Mouse (Mus musculus): Measurements from ENCODE around the gene Wnt10b. TPM values are rescaled to one million over a fixed set of nuclear protein-coding genes. Genes with fewer than 3 reads are reported as not detected.
A peak's percentile ranks its signal among the peaks of the same experiment; 100 is the strongest.

Gene Wnt10b
- polyA plus RNA-seq, 2 experiments from 2014 or later, result 0.22 TPM; not detected in 1

GRCm38 (mm10) chr15:98729791-98730545 lies 48.0 kb downstream of the Wnt10b start:
- no peak for ATAC-seq

DNA sequence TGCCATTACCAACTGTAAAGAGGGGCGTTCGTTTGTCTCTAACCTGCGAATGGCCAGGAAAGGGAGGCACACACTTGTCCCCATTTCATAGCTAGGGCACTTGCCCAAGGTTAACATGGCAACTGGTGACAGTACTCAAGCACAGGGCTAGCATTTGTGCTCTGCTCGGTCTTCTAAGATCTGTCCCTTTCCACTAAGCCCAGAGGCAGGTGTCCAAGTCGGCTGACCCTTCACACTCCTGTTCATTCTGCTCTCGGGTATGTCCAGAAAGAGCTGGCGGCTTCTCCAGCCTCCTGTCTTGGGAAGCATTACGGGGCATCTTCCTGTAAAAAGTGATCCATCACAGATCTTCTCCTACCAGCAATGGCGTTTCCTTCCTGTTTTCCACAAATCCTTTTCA lies 49.6 kb downstream of the Wnt10b start:
- ATAC-seq, result no peak

DNA sequence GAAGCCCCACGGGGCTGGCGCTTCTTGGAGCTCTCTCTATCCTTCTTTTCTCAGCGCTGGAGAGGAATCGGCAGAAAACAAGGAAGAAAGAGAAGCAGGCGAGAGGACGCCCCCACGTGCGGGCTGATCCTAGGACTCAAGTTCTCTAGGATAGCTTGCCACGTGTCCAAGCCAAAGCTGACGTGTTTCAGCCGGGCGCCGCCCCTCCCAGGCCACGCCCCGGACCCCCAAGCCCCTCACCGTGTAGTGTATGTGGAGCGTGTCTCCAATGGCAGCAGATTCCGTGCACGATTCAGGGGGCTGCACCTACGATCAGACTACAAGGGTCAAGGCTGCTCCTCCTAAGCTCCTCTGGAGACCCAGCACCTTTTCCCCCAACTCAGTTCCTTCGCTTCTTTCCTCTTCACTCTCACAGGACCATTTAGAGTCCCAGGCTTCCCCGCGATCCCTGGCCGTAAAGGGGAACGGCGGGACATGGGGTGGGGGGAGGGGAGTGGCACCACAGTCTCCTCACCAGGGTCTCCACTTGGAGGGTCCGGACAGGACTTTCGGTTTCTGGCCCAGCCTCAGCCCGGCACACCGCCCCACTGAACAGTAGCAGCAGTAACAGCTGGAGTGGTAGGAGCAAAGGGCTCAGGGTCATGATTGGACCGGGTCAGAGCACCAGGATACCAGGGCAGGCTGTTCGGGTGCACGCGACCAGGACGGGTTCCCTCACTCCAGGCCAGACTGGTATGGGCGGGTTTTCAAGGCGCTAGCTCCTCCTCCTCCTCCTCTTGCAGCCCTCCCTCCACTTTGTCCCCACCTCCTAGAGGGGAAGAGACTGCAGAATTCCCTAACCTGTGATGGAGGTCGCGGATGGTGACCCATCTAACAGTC lies 50.3 kb downstream of the Wnt10b start, which contains the start of gene Fkbp11:
Gene Fkbp11 (minus strand): TSS at position 756 of the 879 bp plus-strand sequence.
- ATAC-seq, result peak; percentile 27

GRCm38 (mm10) chr15:98726746-98727145 lies 51.2 kb downstream of the Wnt10b start:
- ATAC-seq, result no peak

DNA sequence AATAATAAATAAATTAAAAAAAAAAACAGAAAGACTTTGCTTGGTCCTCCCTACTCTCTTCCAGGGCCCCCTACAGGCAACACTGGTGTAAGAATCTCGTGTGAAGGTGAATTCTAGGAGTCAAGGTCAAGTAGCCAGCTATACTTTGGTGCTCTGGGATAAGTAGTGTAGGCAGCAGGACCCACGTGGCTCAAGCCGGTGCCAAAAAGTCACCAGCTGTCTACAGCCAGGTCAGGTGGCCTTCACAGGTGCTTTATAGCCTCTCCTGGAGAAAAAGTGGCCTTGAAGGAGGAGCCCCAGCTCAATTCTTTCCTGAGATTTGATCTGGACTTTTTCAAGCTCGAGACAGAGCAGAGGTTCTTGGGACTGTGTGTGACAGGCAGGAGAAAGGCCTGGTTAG lies 51.9 kb downstream of the Wnt10b start:
- no peak for ATAC-seq

GRCm38 (mm10) chr15:98724441-98724840 lies 53.5 kb downstream of the Wnt10b start:
- ATAC-seq, result no peak

DNA sequence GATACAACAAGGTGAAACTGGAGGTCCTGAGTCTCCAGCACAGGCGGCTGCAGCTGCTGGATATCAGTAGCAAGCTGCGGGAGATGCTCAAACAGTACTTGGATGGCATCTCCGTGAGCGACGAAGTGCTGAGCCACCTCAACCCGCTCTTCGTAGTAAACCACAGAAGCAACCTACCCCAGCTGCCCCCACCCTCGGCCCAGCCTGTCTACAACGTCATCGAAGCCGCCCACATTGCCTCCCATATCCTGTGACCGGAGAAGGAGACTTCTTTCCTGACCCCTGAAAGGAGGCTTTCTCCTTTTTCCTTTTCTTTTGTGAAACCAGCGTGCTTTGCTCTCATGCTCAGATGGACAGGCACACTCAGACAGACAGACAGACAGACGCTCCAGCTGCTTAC lies 55.1 kb downstream of the Wnt10b start:
- no peak for ATAC-seq

GRCm38 (mm10) chr15:98722191-98722590 lies 55.8 kb downstream of the Wnt10b start:
- ATAC-seq, result no peak

Other genes starting within 250 kb of the Wnt10b start
- gene Kansl2, start 243.9 kb downstream of the Wnt10b start, polyA plus RNA-seq (2017; shearing (Covaris generic)), result 10 to 100 TPM; 29.0 to 35.9 TPM
- 10 to 100 TPM; 71.1 to 73.1 TPM for gene Ccnt1, start 207.2 kb downstream of the Wnt10b start, polyA plus RNA-seq (2017; shearing (Covaris generic))
- gene 4930415O20Rik, start 207.1 kb downstream of the Wnt10b start, polyA plus RNA-seq (2017; shearing (Covaris generic)), result not detected
- under 1 TPM; 0.36 to 0.56 TPM for gene Adcy6, start 168.1 kb downstream of the Wnt10b start, polyA plus RNA-seq (2017; shearing (Covaris generic))
- gene Cacnb3, start 147.3 kb downstream of the Wnt10b start, polyA plus RNA-seq (2017; shearing (Covaris generic)), result under 1 TPM in 1 of 2 experiments, not detected in 1; 0.19 TPM
- 10 to 100 TPM; 22.8 to 27.3 TPM for gene Ddx23, start 115.3 kb downstream of the Wnt10b start, polyA plus RNA-seq (2017; shearing (Covaris generic))
- 1 to 10 TPM in 1 of 2 experiments, under 1 TPM in 1; 0.50 to 1.5 TPM for gene Rnd1, start 100.7 kb downstream of the Wnt10b start, polyA plus RNA-seq (2017; shearing (Covaris generic))
- under 1 TPM in 1 of 2 experiments, not detected in 1; 0.62 TPM for gene Ccdc65, start 69.9 kb downstream of the Wnt10b start, polyA plus RNA-seq (2017; shearing (Covaris generic))
- 1 to 10 TPM; 1.3 to 1.7 TPM for gene Fkbp11, start 50.0 kb downstream of the Wnt10b start, polyA plus RNA-seq (2017; shearing (Covaris generic))
- 10 to 100 TPM; 29.9 to 46.7 TPM for gene Arf3, start 14.9 kb downstream of the Wnt10b start, polyA plus RNA-seq (2017; shearing (Covaris generic))
- gene Wnt1, start 11.7 kb upstream of the Wnt10b start, polyA plus RNA-seq (2017; shearing (Covaris generic)), result not detected
- gene Ddn, start 31.3 kb upstream of the Wnt10b start, polyA plus RNA-seq (2017; shearing (Covaris generic)), result not detected
- 100 to 1,000 TPM in 1 of 2 experiments, 10 to 100 TPM in 1; 98.2 to 133 TPM for gene Prkag1, start 53.4 kb upstream of the Wnt10b start, polyA plus RNA-seq (2017; shearing (Covaris generic))
- 10 to 100 TPM; 21.7 to 29.2 TPM for gene Kmt2d, start 93.1 kb upstream of the Wnt10b start, polyA plus RNA-seq (2017; shearing (Covaris generic))
- gene Rhebl1, start 116.4 kb upstream of the Wnt10b start, polyA plus RNA-seq (2017; shearing (Covaris generic)), result 1 to 10 TPM; 8.7 to 8.8 TPM
- under 1 TPM; 0.11 to 0.15 TPM for gene Dhh, start 120.4 kb upstream of the Wnt10b start, polyA plus RNA-seq (2017; shearing (Covaris generic))
- 10 to 100 TPM; 24.2 to 42.0 TPM for gene Lmbr1l, start 140.1 kb upstream of the Wnt10b start, polyA plus RNA-seq (2017; shearing (Covaris generic))
- 100 to 1,000 TPM; 510 to 711 TPM for gene Tuba1b, start 156.4 kb upstream of the Wnt10b start, polyA plus RNA-seq (2017; shearing (Covaris generic))
- not detected for gene Gm49450, start 175.4 kb upstream of the Wnt10b start, polyA plus RNA-seq (2017; shearing (Covaris generic))
- 100 to 1,000 TPM; 243 to 273 TPM for gene Tuba1a, start 175.6 kb upstream of the Wnt10b start, polyA plus RNA-seq (2017; shearing (Covaris generic))

Data from activated CD4-positive, CD25-positive, alpha-beta regulatory T cell, adult 4 months (primary cell).